Mouse (Mus musculus) testis, adult 2 months (tissue): Measurements from ENCODE around the gene Fpgs.

Experiments
- CTCF ChIP-seq: fragments of 200-500 bp; IDR thresholded peaks from 2 replicates; pipeline ENCODE4 v1.5.1; 2012; ENCODE audit warnings: low read depth, mild to moderate bottlenecking, inconsistent platforms, low read length, moderate library complexity; ENCODE audit not compliant: control insufficient read depth, insufficient read depth, insufficient replicate concordance
- POLR2A ChIP-seq: fragments of 200-500 bp; IDR thresholded peaks from 2 replicates; pipeline ENCODE4 v1.6.1; 2012; ENCODE audit warnings: low read depth, mild to moderate bottlenecking, inconsistent platforms, low read length, moderate library complexity; ENCODE audit not compliant: control insufficient read depth

DNA sequence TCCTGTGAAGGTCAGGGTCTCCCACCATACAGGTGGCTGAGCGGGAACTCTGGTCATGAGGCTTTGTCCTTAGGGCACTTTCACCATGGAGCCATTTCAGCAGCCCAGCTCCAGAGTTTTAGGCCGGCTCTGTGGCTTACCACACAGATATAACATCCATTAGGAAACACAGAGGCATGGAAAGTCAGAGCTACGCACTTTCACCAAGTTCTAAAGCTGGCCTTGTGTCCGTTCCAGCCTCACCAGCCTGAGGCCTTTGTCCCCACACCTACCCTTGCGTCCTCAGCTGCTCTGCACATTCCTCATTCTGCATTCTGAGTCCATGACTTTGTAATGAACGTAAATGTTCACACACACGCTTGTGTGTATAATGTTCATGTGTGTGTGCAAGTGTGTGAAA, 1.1 kb upstream of the Fpgs start:
- TF ChIP-seq CTCF (no peak), POLR2A (no peak)
